Mouse (Mus musculus): ENCODE results near the gene Opn1sw.

Opn1sw gene

GRCm38 (mm10) chr6:29329514-29329913 is 58.8 kb downstream of the Opn1sw start:
- DNase-seq (ENCODE audit: low spot score) = no peak

GRCm38 (mm10) chr6:29326961-29327360 is 61.3 kb downstream of the Opn1sw start:
- DNase-seq (ENCODE audit: low spot score) = no peak
